ENCODE assay signal across 9 mouse cellular contexts in the genomic region with DNA sequence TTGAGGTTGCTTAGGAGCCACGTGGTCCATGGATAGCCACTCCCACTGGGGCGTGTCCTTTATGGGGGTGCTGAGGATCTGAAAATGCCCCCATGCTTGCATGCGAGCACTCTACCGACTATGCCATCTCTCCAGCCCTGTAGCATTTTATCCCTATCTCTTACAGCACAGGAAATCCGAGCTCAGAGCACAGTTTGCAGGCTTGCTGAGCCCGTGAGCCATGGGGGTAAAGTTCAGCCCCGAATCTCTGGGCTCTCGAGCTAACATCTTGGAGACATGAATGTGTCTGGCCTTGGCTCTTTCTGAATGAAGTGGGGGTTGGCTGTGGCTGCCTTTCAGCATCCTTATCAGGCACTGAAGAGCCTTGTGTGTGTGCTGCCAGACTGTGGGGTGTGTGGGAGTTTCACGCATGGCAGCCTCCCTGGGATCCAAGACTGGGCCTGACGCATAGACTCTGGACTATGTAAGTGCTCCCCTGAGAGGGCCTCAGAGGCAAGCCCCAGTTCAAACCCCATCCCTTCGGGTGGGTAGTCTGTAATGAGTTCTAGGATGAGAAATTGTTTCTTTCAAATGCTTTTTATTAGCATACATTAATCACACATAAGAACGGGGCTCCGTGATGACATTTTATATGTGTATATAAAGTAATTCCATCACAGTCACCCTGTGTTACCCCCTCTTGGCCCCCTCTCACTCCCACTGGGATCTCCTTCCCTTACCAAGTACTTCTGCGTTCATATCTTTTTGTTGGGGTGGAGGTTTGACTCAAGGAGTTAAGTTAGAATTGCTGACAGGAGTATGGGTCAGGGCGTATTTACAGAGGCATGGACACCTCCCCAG.
A peak's percentile ranks its signal among the peaks of the same experiment; 100 is the strongest.
DNase-seq lines count a peak whose midpoint lies in the region; ATAC-seq lines count a peak whose summit lies in the region.
"Had no signal": no experiment of that assay in that cellular context is flagged by ENCODE, and none has a peak within 500 bp of the region (broad histone marks: within the 10 kb centered on the region; RNA-seq: fewer than 3 reads in every experiment).

No protein-coding gene starts in this region.

- H3K4me1 ChIP-seq in intestine, embryonic 14.5 days (replicated peaks; ENCODE audit: control insufficient read depth, insufficient read depth, low read length) = peaks cover 11% of the 10 kb centered on the region; the same call in 1 of the 2 replicates
- no peaks in the 10 kb centered on the region; the same call in 1 of the 2 replicates for H3K4me1 ChIP-seq in liver, embryonic 11.5 days (replicated peaks; ENCODE audit: control insufficient read depth, insufficient read depth, low read length)
- H3K4me1 ChIP-seq: megakaryocyte, embryonic 14.5 days had no signal

- H3K4me2 ChIP-seq in intestine, embryonic 14.5 days (ENCODE audit: low read length) = no peak overlapping the region
- no peak overlapping the region for H3K4me2 ChIP-seq in liver, embryonic 11.5 days

- peak; percentile 71 for ATAC-seq in intestine, embryonic 14.5 days (replicated peaks; ENCODE audit: low FRiP score, low TSS enrichment, low read depth)
- ATAC-seq in liver, embryonic 11.5 days (replicated peaks; ENCODE audit: low FRiP score) = peak; percentile 36; the same call in 1 of the 2 replicates
- no peak for ATAC-seq in megakaryocyte progenitor cell, adult 5-6 weeks (replicated peaks; ENCODE audit: poor library complexity)

- no peak overlapping the region for H3K9ac ChIP-seq in intestine, embryonic 14.5 days (ENCODE audit: low read length)
- no peak overlapping the region for H3K9ac ChIP-seq in liver, embryonic 11.5 days (ENCODE audit: low read depth, low read length)

- no peak overlapping the region for H3K4me3 ChIP-seq in intestine, embryonic 14.5 days (ENCODE audit: low read depth, low read length)
- no peak overlapping the region for H3K4me3 ChIP-seq in liver, embryonic 11.5 days (ENCODE audit: low read depth, low read length)
- H3K4me3 ChIP-seq: megakaryocyte, embryonic 14.5 days had no signal

- H3K36me3 ChIP-seq in intestine, embryonic 14.5 days (ENCODE audit: control insufficient read depth, insufficient read depth, low read length) = no peaks in the 10 kb centered on the region
- no peaks in the 10 kb centered on the region for H3K36me3 ChIP-seq in liver, embryonic 11.5 days (ENCODE audit: control insufficient read depth, insufficient read depth, low read length)

- H3K9me3 ChIP-seq in intestine, embryonic 14.5 days (ENCODE audit: control insufficient read depth, low read length) = no peaks in the 10 kb centered on the region
- no peaks in the 10 kb centered on the region for H3K9me3 ChIP-seq in liver, embryonic 11.5 days (ENCODE audit: control insufficient read depth, low read length)

- DNase-seq in adrenal gland, postnatal 10 days = peak; percentile 20
- no peak for DNase-seq in adrenal gland, postnatal 4 days (ENCODE audit: low spot score in 2 of 2)
- peak; percentile 49 for DNase-seq in urinary bladder, postnatal 14 days (ENCODE audit: low spot score)
- DNase-seq in urinary bladder, adult 2 months (ENCODE audit: low spot score) = no peak
- no peak for DNase-seq in intestine, embryonic 14.5 days (ENCODE audit: low spot score)
- DNase-seq in liver, embryonic 11.5 days (ENCODE audit: low spot score) = no peak
- DNase-seq in cerebellum, adult 8-10 months = no peak

- 35% methylated on average over 15 of the region's 15 CpGs for WGBS in intestine, embryonic 14.5 days
- 43% methylated on average over 15 of the region's 15 CpGs for WGBS in liver, embryonic 11.5 days

- no peaks in the 10 kb centered on the region for H3K27me3 ChIP-seq in intestine, embryonic 14.5 days (replicated peaks; ENCODE audit: control insufficient read depth, insufficient read depth, low read length)
- no peaks in the 10 kb centered on the region for H3K27me3 ChIP-seq in liver, embryonic 11.5 days (replicated peaks; ENCODE audit: control insufficient read depth, insufficient read depth, low read length)
- H3K27me3 ChIP-seq: megakaryocyte, embryonic 14.5 days had no signal

- no peak overlapping the region for H3K27ac ChIP-seq in intestine, embryonic 14.5 days (ENCODE audit: low read depth)
- no peak overlapping the region for H3K27ac ChIP-seq in liver, embryonic 11.5 days (ENCODE audit: low read depth, low read length)

Comparison
In these comparisons a context has a peak if more than half of its experiments do, and no peak if none do; other contexts are left out.
1. DNase-seq: peak in adrenal gland, postnatal 10 days (single experiment) and urinary bladder, postnatal 14 days (single experiment); none in adrenal gland, postnatal 4 days (0 of 2), urinary bladder, adult 2 months (single experiment), intestine, embryonic 14.5 days (single experiment), liver, embryonic 11.5 days (single experiment) and cerebellum, adult 8-10 months (single experiment).